Mouse (Mus musculus) urinary bladder, postnatal 25 days (tissue): ENCODE results near the gene Krt18.
"Not testable (repeated sequence)": the region's sequence is repeated elsewhere in the genome, so short reads cannot be mapped to it uniquely, and the experiment has no call there.

Source experiments
- DNase-seq: peaks from one replicate; pipeline ENCODE4 v3.0.0; 2022; ENCODE audit warnings: low spot score

The Krt18 gene

GRCm38 (mm10) chr15:102070476-102071467 is 42.8 kb downstream of the Krt18 start:
- no peak for DNase-seq

- no peak for DNase-seq
These were observed 45.1 kb downstream of the Krt18 start for GRCm38 (mm10) chr15:102072963-102073558.

GRCm38 (mm10) chr15:102073559-102074069 is 45.6 kb downstream of the Krt18 start, which contains the start of gene Eif4b:
Eif4b (plus strand) TSS chr15:102073773.
- DNase-seq = peak; percentile 98

GRCm38 (mm10) chr15:102074070-102074731 is 46.2 kb downstream of the Krt18 start:
- DNase-seq = peak; percentile 63

- no peak for DNase-seq
These were observed 47.1 kb downstream of the Krt18 start for GRCm38 (mm10) chr15:102074876-102075585.

- DNase-seq = no peak
These were observed 49.2 kb downstream of the Krt18 start for GRCm38 (mm10) chr15:102077111-102077677.

- DNase-seq = no peak
These were observed 51.2 kb downstream of the Krt18 start for GRCm38 (mm10) chr15:102079221-102079620.

GRCm38 (mm10) chr15:102079924-102080323 is 51.9 kb downstream of the Krt18 start:
- DNase-seq = not testable (repeated sequence)

- no peak for DNase-seq
These were observed 52.4 kb downstream of the Krt18 start for GRCm38 (mm10) chr15:102080429-102080828.
